20 mouse cellular contexts compared by ENCODE assay signal in the genomic region with DNA sequence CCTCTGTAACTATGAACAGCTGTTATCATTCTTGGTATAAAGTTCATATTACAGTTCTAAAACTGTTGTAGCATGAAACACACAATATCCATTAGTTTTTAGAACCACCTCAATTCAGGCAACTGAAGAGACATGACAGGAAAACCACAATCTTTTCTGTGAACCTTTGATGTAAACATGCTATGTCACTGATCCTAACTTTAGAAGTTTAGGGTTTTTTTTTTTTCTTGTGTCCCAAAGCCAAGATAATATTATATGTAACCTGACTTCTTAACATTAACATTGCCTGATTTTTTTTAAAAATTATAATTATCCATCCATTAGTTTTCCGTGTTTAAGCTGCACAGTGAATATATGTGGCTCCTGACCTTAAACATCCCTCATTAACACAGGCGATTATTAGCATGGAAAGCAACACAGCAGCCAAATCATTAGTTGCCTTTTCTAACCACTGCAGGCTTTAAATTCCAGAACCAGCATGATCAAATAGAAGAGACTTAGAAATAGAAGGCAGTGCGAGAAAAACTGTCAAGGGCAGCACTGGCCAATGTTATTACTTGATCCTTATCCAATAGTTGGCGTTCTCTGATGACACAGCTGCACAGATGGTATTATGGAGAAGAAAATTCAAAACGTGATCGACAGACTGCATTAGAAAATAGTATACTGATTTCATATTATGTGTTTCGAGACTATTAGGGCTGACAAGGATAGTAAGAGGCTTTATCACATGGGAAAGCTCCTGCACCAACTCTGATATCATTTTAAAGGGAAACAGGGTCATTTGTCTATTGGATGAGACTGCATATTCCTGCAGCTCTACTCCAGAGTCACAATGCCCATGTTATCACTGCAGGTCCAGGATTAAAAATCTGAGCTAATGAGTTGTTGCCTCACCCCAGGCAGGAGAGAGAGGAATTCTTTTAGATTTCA.
DNase-seq lines count a peak whose midpoint lies in the region; ATAC-seq lines count a peak whose summit lies in the region.
"Had no signal": no experiment of that assay in that cellular context is flagged by ENCODE, and none has a peak within 500 bp of the region (broad histone marks: within the 10 kb centered on the region; RNA-seq: fewer than 3 reads in every experiment).

No protein-coding gene starts in this region.

- H3K4me1 ChIP-seq in hindbrain, embryonic 14.5 days (replicated peaks; ENCODE audit: control insufficient read depth, insufficient read depth, low read length) = peaks cover 7% of the 10 kb centered on the region; the same call in 1 of the 2 replicates
- H3K4me1 ChIP-seq in hindbrain, embryonic 10.5 days (replicated peaks) = no peaks in the 10 kb centered on the region
- H3K4me1 ChIP-seq in forebrain, embryonic 12.5 days = peaks cover 5% of the 10 kb centered on the region; the same call in 1 of the 2 replicates
- H3K4me1 ChIP-seq in midbrain, embryonic 14.5 days (ENCODE audit: control insufficient read depth, insufficient read depth, low read length) = 0 out of 2 replicates have a peak, but pooled peaks cover 10% of the 10 kb centered on the region

- no peaks in the 10 kb centered on the region for H3K27me3 ChIP-seq in hindbrain, embryonic 14.5 days (ENCODE audit: control insufficient read depth, insufficient read depth, low read length)
- no peaks in the 10 kb centered on the region for H3K27me3 ChIP-seq in hindbrain, embryonic 10.5 days (ENCODE audit: insufficient read depth, poor library complexity, severe bottlenecking)
- no peaks in the 10 kb centered on the region for H3K27me3 ChIP-seq in forebrain, embryonic 12.5 days
- H3K27me3 ChIP-seq in midbrain, embryonic 14.5 days (ENCODE audit: control insufficient read depth, insufficient read depth, low read length) = no peaks in the 10 kb centered on the region

- WGBS in hindbrain, embryonic 14.5 days = 59% methylated on average over 7 of the region's 7 CpGs
- WGBS in hindbrain, embryonic 10.5 days = 73% methylated on average over 7 of the region's 7 CpGs
- 57% methylated on average over 7 of the region's 7 CpGs for WGBS in forebrain, embryonic 12.5 days
- WGBS in midbrain, embryonic 14.5 days = 62% methylated on average over 7 of the region's 7 CpGs

- H3K9ac ChIP-seq in hindbrain, embryonic 14.5 days = no peak overlapping the region
- no peak overlapping the region for H3K9ac ChIP-seq in forebrain, embryonic 12.5 days
- no peak overlapping the region for H3K9ac ChIP-seq in midbrain, embryonic 14.5 days (replicated peaks; ENCODE audit: low read length)

- no peak overlapping the region for H3K4me2 ChIP-seq in hindbrain, embryonic 14.5 days (replicated peaks)
- H3K4me2 ChIP-seq in forebrain, embryonic 12.5 days = no peak overlapping the region
- no peak overlapping the region for H3K4me2 ChIP-seq in midbrain, embryonic 14.5 days (ENCODE audit: low read length)
- H3K4me2 ChIP-seq: heart, embryonic 11.5 days; liver, embryonic 11.5 days had no signal

- no peak for DNase-seq in hindbrain, embryonic 14.5 days (ENCODE audit: low spot score)
- DNase-seq in hindbrain, embryonic 10.5 days (ENCODE audit: low spot score) = no peak
- DNase-seq in Muller cell, postnatal 12 days (ENCODE audit: inconsistent ontology term) = peak; percentile 79
- peak; percentile 45 for DNase-seq in midbrain, embryonic 14.5 days
- DNase-seq in kidney, postnatal 10 days = no peak
- no peak for DNase-seq in heart, adult 9 months (ENCODE audit: low spot score in 2 of 2)
- DNase-seq: adrenal gland, postnatal 14 days; B cell, adult 2 months; cerebellum, adult 9-10 months; gastrocnemius, postnatal 14 days; heart, postnatal 14 days; left cerebral cortex, postnatal 4 days; lung, adult 2 months; lung, postnatal 4 days; thymus, postnatal 25 days had no signal

- H3K4me3 ChIP-seq in hindbrain, embryonic 14.5 days (replicated peaks; ENCODE audit: low read length) = no peak overlapping the region
- H3K4me3 ChIP-seq in hindbrain, embryonic 10.5 days = no peak overlapping the region
- H3K4me3 ChIP-seq in forebrain, embryonic 12.5 days (replicated peaks) = no peak overlapping the region
- no peak overlapping the region for H3K4me3 ChIP-seq in midbrain, embryonic 14.5 days (replicated peaks; ENCODE audit: low read depth, low read length)

- no peaks in the 10 kb centered on the region for H3K9me3 ChIP-seq in hindbrain, embryonic 14.5 days (ENCODE audit: control insufficient read depth, low read length)
- no peaks in the 10 kb centered on the region for H3K9me3 ChIP-seq in hindbrain, embryonic 10.5 days
- H3K9me3 ChIP-seq in forebrain, embryonic 12.5 days = no peaks in the 10 kb centered on the region
- no peaks in the 10 kb centered on the region for H3K9me3 ChIP-seq in midbrain, embryonic 14.5 days (ENCODE audit: control insufficient read depth, low read length)

- peak; percentile 37; the same call in 1 of the 2 replicates for ATAC-seq in hindbrain, embryonic 14.5 days (ENCODE audit: low FRiP score)
- ATAC-seq in forebrain, embryonic 12.5 days (ENCODE audit: low FRiP score) = peak; percentile 30; the same call in 1 of the 2 replicates
- ATAC-seq in midbrain, embryonic 14.5 days (ENCODE audit: low FRiP score, low TSS enrichment) = peak; percentile 58; the same call in 1 of the 2 replicates
- ATAC-seq: activated CD4-positive, CD25-positive, alpha-beta regulatory T cell, adult 4 months had no signal

- no peaks in the 10 kb centered on the region for H3K36me3 ChIP-seq in hindbrain, embryonic 14.5 days (replicated peaks; ENCODE audit: control insufficient read depth, insufficient read depth)
- H3K36me3 ChIP-seq in hindbrain, embryonic 10.5 days = no peaks in the 10 kb centered on the region
- H3K36me3 ChIP-seq in forebrain, embryonic 12.5 days (replicated peaks) = no peaks in the 10 kb centered on the region
- H3K36me3 ChIP-seq in midbrain, embryonic 14.5 days (ENCODE audit: control insufficient read depth, insufficient read depth, low read length) = no peaks in the 10 kb centered on the region

- 0 out of 2 replicates have a peak overlapping the region, but pooled peaks have one; percentile 47 for H3K27ac ChIP-seq in hindbrain, embryonic 14.5 days
- H3K27ac ChIP-seq in hindbrain, embryonic 10.5 days = no peak overlapping the region
- no peak overlapping the region for H3K27ac ChIP-seq in forebrain, embryonic 12.5 days
- H3K27ac ChIP-seq in midbrain, embryonic 14.5 days (replicated peaks; ENCODE audit: low read depth, low read length) = 0 out of 2 replicates have a peak overlapping the region, but pooled peaks have one; percentile 37
- H3K27ac ChIP-seq: stomach, postnatal 0 days had no signal

Comparison
In these comparisons a context has a peak if more than half of its experiments do, and no peak if none do; other contexts are left out.
1. H3K27ac ChIP-seq: peak in hindbrain, embryonic 14.5 days (single experiment) and midbrain, embryonic 14.5 days (single experiment); none in hindbrain, embryonic 10.5 days (single experiment) and forebrain, embryonic 12.5 days (single experiment).
2. DNase-seq: peak in Muller cell, postnatal 12 days (single experiment) and midbrain, embryonic 14.5 days (single experiment); none in hindbrain, embryonic 14.5 days (single experiment), hindbrain, embryonic 10.5 days (single experiment), kidney, postnatal 10 days (single experiment) and heart, adult 9 months (0 of 2).
3. Peak in every context shown above with its lines, with median percentiles within 50 percentile points of each other: ATAC-seq.